8 mouse cellular contexts compared by ENCODE assay signal in the genomic region with DNA sequence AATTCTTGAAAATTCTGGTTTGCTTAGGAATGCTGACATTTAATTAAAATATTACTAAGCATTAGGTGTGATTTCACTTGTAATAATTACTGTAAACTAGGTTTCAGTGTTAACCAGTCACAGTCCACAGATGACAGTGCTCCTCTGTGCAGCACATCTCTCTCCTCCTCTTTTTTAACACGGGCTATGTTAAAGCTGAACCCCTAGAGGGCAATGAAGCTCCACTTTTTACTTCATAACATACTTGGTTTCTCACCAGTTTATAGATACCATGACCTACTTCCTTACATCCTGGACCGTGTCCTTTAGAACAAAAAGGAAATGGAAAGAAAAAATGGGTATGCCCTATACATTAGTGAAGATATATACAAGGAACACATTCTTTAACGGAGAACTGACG. TPM values are rescaled to one million over a fixed set of nuclear protein-coding genes. Genes with fewer than 3 reads are reported as not detected.
DNase-seq lines count a peak whose midpoint lies in the region; ATAC-seq and TF ChIP-seq lines count a peak whose summit lies in the region.

No protein-coding gene starts in this region.

- no peak overlapping the region for H3K27ac ChIP-seq in heart, postnatal 0 days (ENCODE audit: low read depth)
- no peak overlapping the region for H3K27ac ChIP-seq in heart, embryonic 10.5 days

- no peak overlapping the region for H3K4me3 ChIP-seq in heart, postnatal 0 days (ENCODE audit: low read depth, low read length)
- H3K4me3 ChIP-seq in heart, embryonic 10.5 days: no peak overlapping the region

- no peak for TF ChIP-seq EP300 in heart, postnatal 0 days (IDR thresholded peaks at IDR 0.05; ENCODE audit: low read depth)

- WGBS in heart, postnatal 0 days: 30% methylated on average over 4 of the region's 4 CpGs
- WGBS in heart, embryonic 10.5 days: 62% methylated on average over 4 of the region's 4 CpGs

- 0 out of 2 replicates have a peak, but pooled peaks cover 3% of the 10 kb centered on the region for H3K4me1 ChIP-seq in heart, postnatal 0 days (ENCODE audit: control insufficient read depth, insufficient read depth)
- H3K4me1 ChIP-seq in heart, embryonic 10.5 days: peaks cover 7% of the 10 kb centered on the region; the same call in 1 of the 2 replicates

- no peaks in the 10 kb centered on the region for H3K9me3 ChIP-seq in heart, postnatal 0 days (replicated peaks; ENCODE audit: control insufficient read depth, low read length)
- H3K9me3 ChIP-seq in heart, embryonic 10.5 days: no peaks in the 10 kb centered on the region

- H3K36me3 ChIP-seq in heart, postnatal 0 days (replicated peaks; ENCODE audit: control insufficient read depth, insufficient read depth, low read length): no peaks in the 10 kb centered on the region
- no peaks in the 10 kb centered on the region for H3K36me3 ChIP-seq in heart, embryonic 10.5 days
- H3K36me3 ChIP-seq in splenic B cell, adult 2 months (ENCODE audit: control insufficient read depth, insufficient read depth, low read length, poor library complexity, severe bottlenecking): no peaks in the 10 kb centered on the region

- peak; percentile 71 for DNase-seq in heart, postnatal 0 days (ENCODE audit: low spot score)
- DNase-seq in heart, embryonic 10.5 days (ENCODE audit: low spot score): no peak
- peak; percentile 29 for DNase-seq in thymus, postnatal 14 days
- DNase-seq in thymus, postnatal 36 days: no peak
- peak; percentile 44 for DNase-seq in splenic B cell, adult 2 months (ENCODE audit: low read depth, low spot score)
- DNase-seq in spleen, postnatal 10 days (ENCODE audit: low spot score in 2 of 2): no peak
- DNase-seq in gastrocnemius, postnatal 10 days: no peak

- H3K4me2 ChIP-seq in heart, postnatal 0 days (ENCODE audit: low read depth, low read length): no peak overlapping the region

- no peaks in the 10 kb centered on the region for H3K27me3 ChIP-seq in heart, postnatal 0 days (ENCODE audit: control insufficient read depth, insufficient read depth, low read length)
- no peaks in the 10 kb centered on the region for H3K27me3 ChIP-seq in heart, embryonic 10.5 days (ENCODE audit: insufficient read depth, poor library complexity, severe bottlenecking)
- H3K27me3 ChIP-seq in splenic B cell, adult 2 months (ENCODE audit: control insufficient read depth, insufficient read depth, low read length, poor library complexity, severe bottlenecking): no peaks in the 10 kb centered on the region

- TF ChIP-seq CTCF in heart, postnatal 0 days (IDR thresholded peaks at IDR 0.05; ENCODE audit: low read depth): peak; percentile 59

- no peak overlapping the region for H3K9ac ChIP-seq in heart, postnatal 0 days (replicated peaks; ENCODE audit: low read depth, low read length)

- ATAC-seq in heart, postnatal 0 days (ENCODE audit: insufficient read depth, low read depth): peak; percentile 44; the same call in 1 of the 2 replicates
- ATAC-seq in hematopoietic stem cell, adult 5-6 weeks (replicated peaks in 1 of 2; ENCODE audit: insufficient read depth in 1 of 2, low FRiP score in 2 of 2, low TSS enrichment in 1 of 2, low read depth in 1 of 2, poor library complexity in 2 of 2, severe bottlenecking in 2 of 2): peak; percentile 53 to 60; a peak in 2 of 4 replicates

RNA-seq across cellular contexts. Expression of a gene that starts 50.6 kb away (rescaled TPM):
- total RNA-seq in heart, postnatal 0 days (2014; rRNA removed; ENCODE audit: low replicate concordance): 2.3 and 2.5 TPM in 2 replicates
- polyA plus RNA-seq in heart, postnatal 0 days (2015; fragmentation: Nextera tagmentation; extraction: Ambion mirVana): 78.3 and 79.7 TPM in 2 replicates
- 30.2 and 36.5 TPM in 2 replicates for polyA plus RNA-seq in heart, embryonic 10.5 days (2016; fragmentation: Nextera tagmentation; extraction: Ambion mirVana)
- total RNA-seq in hematopoietic stem cell, adult 5-6 weeks (2017): 52.2 and 61.8 TPM in 2 replicates
- total RNA-seq in gastrocnemius, postnatal 10 days (2021): 10 to 100 TPM; 21.4 to 26.4 TPM

RNA-seq across cellular contexts. Expression of a gene that starts 59.1 kb away (rescaled TPM):
- 41.9 and 84.1 TPM in 2 replicates for total RNA-seq in heart, postnatal 0 days (2014; rRNA removed; ENCODE audit: low replicate concordance)
- polyA plus RNA-seq in heart, postnatal 0 days (2015; fragmentation: Nextera tagmentation; extraction: Ambion mirVana): 56.5 and 63.4 TPM in 2 replicates
- polyA plus RNA-seq in heart, embryonic 10.5 days (2016; fragmentation: Nextera tagmentation; extraction: Ambion mirVana): 68.5 and 69.0 TPM in 2 replicates
- total RNA-seq in hematopoietic stem cell, adult 5-6 weeks (2017): 55.0 and 69.5 TPM in 2 replicates
- total RNA-seq in gastrocnemius, postnatal 10 days (2021): 10 to 100 TPM; 46.5 to 48.8 TPM

Comparison
In these comparisons a context has a peak if more than half of its experiments do, and no peak if none do; other contexts are left out.
1. DNase-seq: peak in heart, postnatal 0 days (single experiment), thymus, postnatal 14 days (single experiment) and splenic B cell, adult 2 months (single experiment); none in heart, embryonic 10.5 days (single experiment), thymus, postnatal 36 days (0 of 2), spleen, postnatal 10 days (0 of 2) and gastrocnemius, postnatal 10 days (single experiment).